7 mouse cellular contexts compared by ENCODE assay signal in genomic region chr11:24296893-24297624, GRCm38 (mm10).
DNase-seq lines count a peak whose midpoint lies in the region; ATAC-seq and TF ChIP-seq lines count a peak whose summit lies in the region.

No protein-coding gene starts in this region.

- H3K9me3 ChIP-seq in midbrain, embryonic 10.5 days (replicated peaks): no peaks in the 10 kb centered on the region
- no peaks in the 10 kb centered on the region for H3K9me3 ChIP-seq in midbrain, embryonic 16.5 days (replicated peaks; ENCODE audit: control insufficient read depth, low read length, poor library complexity, severe bottlenecking)
- no peaks in the 10 kb centered on the region for H3K9me3 ChIP-seq in forebrain, embryonic 14.5 days (replicated peaks; ENCODE audit: control insufficient read depth, low read length)
- no peaks in the 10 kb centered on the region for H3K9me3 ChIP-seq in intestine, embryonic 16.5 days (ENCODE audit: control insufficient read depth, low read length)
- no peaks in the 10 kb centered on the region for H3K9me3 ChIP-seq in stomach, postnatal 0 days (ENCODE audit: control insufficient read depth, low read length)
- no peaks in the 10 kb centered on the region for H3K9me3 ChIP-seq in liver, embryonic 11.5 days (ENCODE audit: control insufficient read depth, low read length)
- no peaks in the 10 kb centered on the region for H3K9me3 ChIP-seq in liver, embryonic 12.5 days (replicated peaks)

- no peak for ATAC-seq in midbrain, embryonic 16.5 days
- ATAC-seq in forebrain, embryonic 14.5 days: peak; percentile 67
- ATAC-seq in intestine, embryonic 16.5 days: no peak
- peak; percentile 27; the same call in 1 of the 2 replicates for ATAC-seq in stomach, postnatal 0 days (ENCODE audit: low FRiP score, low TSS enrichment)
- ATAC-seq in liver, embryonic 11.5 days (replicated peaks; ENCODE audit: low FRiP score): no peak
- no peak for ATAC-seq in liver, embryonic 12.5 days

- H3K9ac ChIP-seq in midbrain, embryonic 16.5 days (ENCODE audit: low read depth, low read length): no peak overlapping the region
- no peak overlapping the region for H3K9ac ChIP-seq in forebrain, embryonic 14.5 days (ENCODE audit: low read length)
- H3K9ac ChIP-seq in intestine, embryonic 16.5 days (ENCODE audit: low read depth, low read length): no peak overlapping the region
- H3K9ac ChIP-seq in stomach, postnatal 0 days (ENCODE audit: low read length): no peak overlapping the region
- H3K9ac ChIP-seq in liver, embryonic 11.5 days (ENCODE audit: low read depth, low read length): no peak overlapping the region
- H3K9ac ChIP-seq in liver, embryonic 12.5 days: no peak overlapping the region

- DNase-seq in midbrain, embryonic 10.5 days (ENCODE audit: low spot score): no peak
- DNase-seq in forebrain, embryonic 14.5 days (ENCODE audit: low spot score): peak; percentile 75
- no peak for DNase-seq in stomach, postnatal 0 days (ENCODE audit: low spot score)
- DNase-seq in liver, embryonic 11.5 days (ENCODE audit: low spot score): no peak

- no peaks in the 10 kb centered on the region for H3K36me3 ChIP-seq in midbrain, embryonic 10.5 days
- no peaks in the 10 kb centered on the region for H3K36me3 ChIP-seq in midbrain, embryonic 16.5 days (ENCODE audit: control insufficient read depth, insufficient read depth, low read length)
- H3K36me3 ChIP-seq in forebrain, embryonic 14.5 days (ENCODE audit: control insufficient read depth, insufficient read depth, low read length): no peaks in the 10 kb centered on the region
- H3K36me3 ChIP-seq in intestine, embryonic 16.5 days (ENCODE audit: control insufficient read depth, insufficient read depth, low read length): no peaks in the 10 kb centered on the region
- no peaks in the 10 kb centered on the region for H3K36me3 ChIP-seq in stomach, postnatal 0 days (ENCODE audit: control insufficient read depth, insufficient read depth, low read length)
- H3K36me3 ChIP-seq in liver, embryonic 11.5 days (ENCODE audit: control insufficient read depth, insufficient read depth, low read length): no peaks in the 10 kb centered on the region
- no peaks in the 10 kb centered on the region for H3K36me3 ChIP-seq in liver, embryonic 12.5 days

- WGBS in midbrain, embryonic 10.5 days: 36% methylated on average over 12 of the region's 12 CpGs
- WGBS in midbrain, embryonic 16.5 days: 36% methylated on average over 12 of the region's 12 CpGs
- WGBS in forebrain, embryonic 14.5 days: 20% methylated on average over 12 of the region's 12 CpGs
- WGBS in intestine, embryonic 16.5 days: 27% methylated on average over 12 of the region's 12 CpGs
- 19% methylated on average over 12 of the region's 12 CpGs for WGBS in stomach, postnatal 0 days
- 40% methylated on average over 12 of the region's 12 CpGs for WGBS in liver, embryonic 11.5 days
- 34% methylated on average over 12 of the region's 12 CpGs for WGBS in liver, embryonic 12.5 days (ENCODE audit: insufficient replicate concordance)

- 0 out of 2 replicates have a peak overlapping the region, but pooled peaks have one; percentile 14 for H3K27ac ChIP-seq in midbrain, embryonic 10.5 days (replicated peaks)
- no peak overlapping the region for H3K27ac ChIP-seq in midbrain, embryonic 16.5 days (ENCODE audit: low read length)
- H3K27ac ChIP-seq in forebrain, embryonic 14.5 days (ENCODE audit: low read depth, low read length): no peak overlapping the region
- H3K27ac ChIP-seq in intestine, embryonic 16.5 days (ENCODE audit: low read length): no peak overlapping the region
- H3K27ac ChIP-seq in stomach, postnatal 0 days (replicated peaks): peak overlapping the region; percentile 49
- no peak overlapping the region for H3K27ac ChIP-seq in liver, embryonic 11.5 days (ENCODE audit: low read depth, low read length)
- no peak overlapping the region for H3K27ac ChIP-seq in liver, embryonic 12.5 days

- no peak overlapping the region; the same call in 1 of the 2 replicates for H3K4me2 ChIP-seq in midbrain, embryonic 16.5 days (ENCODE audit: low read length)
- no peak overlapping the region for H3K4me2 ChIP-seq in forebrain, embryonic 14.5 days (ENCODE audit: low read length)
- H3K4me2 ChIP-seq in intestine, embryonic 16.5 days (ENCODE audit: low read depth, low read length): 0 out of 2 replicates have a peak overlapping the region, but pooled peaks have one; percentile 8
- peak overlapping the region; percentile 27; the same call in 1 of the 2 replicates for H3K4me2 ChIP-seq in stomach, postnatal 0 days (replicated peaks; ENCODE audit: low read depth)
- no peak overlapping the region for H3K4me2 ChIP-seq in liver, embryonic 11.5 days
- H3K4me2 ChIP-seq in liver, embryonic 12.5 days: no peak overlapping the region

- TF ChIP-seq EP300 in stomach, postnatal 0 days (optimal IDR thresholded peaks at IDR 0.05): no peak

- TF ChIP-seq CTCF in stomach, postnatal 0 days (IDR thresholded peaks at IDR 0.05; ENCODE audit: low read depth): no peak

- H3K27me3 ChIP-seq in midbrain, embryonic 10.5 days (ENCODE audit: low read depth, poor library complexity, severe bottlenecking): peaks cover 15% of the 10 kb centered on the region; the same call in 1 of the 2 replicates
- no peaks in the 10 kb centered on the region for H3K27me3 ChIP-seq in midbrain, embryonic 16.5 days (ENCODE audit: control insufficient read depth, insufficient read depth, low read depth, low read length)
- no peaks in the 10 kb centered on the region for H3K27me3 ChIP-seq in forebrain, embryonic 14.5 days (replicated peaks; ENCODE audit: control insufficient read depth, insufficient read depth, low read length)
- H3K27me3 ChIP-seq in intestine, embryonic 16.5 days (replicated peaks; ENCODE audit: control insufficient read depth, insufficient read depth, low read length): no peaks in the 10 kb centered on the region
- no peaks in the 10 kb centered on the region for H3K27me3 ChIP-seq in stomach, postnatal 0 days (ENCODE audit: control insufficient read depth, insufficient read depth, low read length)
- no peaks in the 10 kb centered on the region; the same call in 1 of the 2 replicates for H3K27me3 ChIP-seq in liver, embryonic 11.5 days (replicated peaks; ENCODE audit: control insufficient read depth, insufficient read depth, low read length)
- H3K27me3 ChIP-seq in liver, embryonic 12.5 days (replicated peaks): peaks cover 6% of the 10 kb centered on the region; the same call in 1 of the 2 replicates

- H3K4me1 ChIP-seq in midbrain, embryonic 10.5 days: peaks cover 28% of the 10 kb centered on the region
- peaks cover 3% of the 10 kb centered on the region; the same call in 1 of the 2 replicates for H3K4me1 ChIP-seq in midbrain, embryonic 16.5 days (ENCODE audit: control insufficient read depth, insufficient read depth, low read length)
- H3K4me1 ChIP-seq in forebrain, embryonic 14.5 days (ENCODE audit: control insufficient read depth, insufficient read depth, low read length): peaks cover 13% of the 10 kb centered on the region; the same call in 1 of the 2 replicates
- H3K4me1 ChIP-seq in intestine, embryonic 16.5 days (ENCODE audit: control insufficient read depth, insufficient read depth, low read length): peaks cover 13% of the 10 kb centered on the region
- peaks cover 2% of the 10 kb centered on the region; the same call in 1 of the 2 replicates for H3K4me1 ChIP-seq in stomach, postnatal 0 days (replicated peaks; ENCODE audit: control insufficient read depth, insufficient read depth)
- H3K4me1 ChIP-seq in liver, embryonic 11.5 days (replicated peaks; ENCODE audit: control insufficient read depth, insufficient read depth, low read length): no peaks in the 10 kb centered on the region
- H3K4me1 ChIP-seq in liver, embryonic 12.5 days: no peaks in the 10 kb centered on the region

- H3K4me3 ChIP-seq in midbrain, embryonic 10.5 days: no peak overlapping the region
- no peak overlapping the region for H3K4me3 ChIP-seq in midbrain, embryonic 16.5 days (ENCODE audit: low read depth, low read length)
- H3K4me3 ChIP-seq in forebrain, embryonic 14.5 days (ENCODE audit: low read depth, low read length): no peak overlapping the region
- H3K4me3 ChIP-seq in intestine, embryonic 16.5 days (ENCODE audit: low read length): no peak overlapping the region
- H3K4me3 ChIP-seq in stomach, postnatal 0 days (ENCODE audit: low read depth, low read length): no peak overlapping the region
- H3K4me3 ChIP-seq in liver, embryonic 11.5 days (ENCODE audit: low read depth, low read length): no peak overlapping the region
- H3K4me3 ChIP-seq in liver, embryonic 12.5 days: no peak overlapping the region

Comparison
In these comparisons a context has a peak if more than half of its experiments do, and no peak if none do; other contexts are left out.
1. H3K27ac ChIP-seq: peak in midbrain, embryonic 10.5 days (single experiment) and stomach, postnatal 0 days (single experiment); none in midbrain, embryonic 16.5 days (single experiment), forebrain, embryonic 14.5 days (single experiment), intestine, embryonic 16.5 days (single experiment), liver, embryonic 11.5 days (single experiment) and liver, embryonic 12.5 days (single experiment).
2. ATAC-seq: peak in forebrain, embryonic 14.5 days (single experiment) and stomach, postnatal 0 days (single experiment); none in midbrain, embryonic 16.5 days (single experiment), intestine, embryonic 16.5 days (single experiment), liver, embryonic 11.5 days (single experiment) and liver, embryonic 12.5 days (single experiment).
3. H3K4me2 ChIP-seq: peak in intestine, embryonic 16.5 days (single experiment) and stomach, postnatal 0 days (single experiment); none in midbrain, embryonic 16.5 days (single experiment), forebrain, embryonic 14.5 days (single experiment), liver, embryonic 11.5 days (single experiment) and liver, embryonic 12.5 days (single experiment).